In the genomic region with DNA sequence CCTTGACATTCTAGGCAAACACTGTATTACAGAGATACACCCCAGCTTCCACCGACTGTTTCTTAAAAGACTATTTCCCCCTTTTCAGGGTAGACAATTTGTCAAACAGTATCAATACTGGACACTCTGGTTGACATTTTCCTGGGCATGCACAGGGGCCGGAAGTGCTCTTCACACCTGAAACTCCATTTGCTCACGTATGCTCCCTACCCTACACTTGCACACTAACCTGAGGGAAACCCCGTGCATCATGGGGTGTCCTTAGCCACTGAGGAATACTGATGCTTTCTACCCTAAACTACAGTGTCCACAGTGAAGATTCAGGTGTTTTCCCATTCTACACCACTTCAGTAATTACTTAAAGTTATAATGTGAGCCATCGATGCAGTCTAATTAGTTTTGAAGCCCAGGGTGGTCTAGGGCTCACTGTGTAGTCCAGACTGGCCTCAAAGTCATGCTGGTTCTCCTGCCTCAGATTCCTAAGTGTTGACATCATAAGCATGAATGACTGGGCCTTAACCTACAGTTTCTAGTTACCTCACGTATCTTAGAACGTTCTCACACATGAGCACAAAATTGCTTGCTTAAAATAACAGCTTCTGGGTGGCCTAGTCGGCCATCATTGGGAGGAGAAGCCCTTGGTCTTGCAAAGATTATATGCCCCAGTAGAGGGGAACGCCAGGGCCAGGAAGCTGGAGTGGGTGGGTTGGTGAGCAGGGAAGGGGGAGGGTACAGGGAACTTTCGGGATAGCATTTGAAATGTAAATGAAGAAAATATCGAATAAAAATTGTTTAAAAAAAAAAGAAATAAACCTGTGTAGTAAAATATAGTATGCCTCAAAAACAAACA, we compare ENCODE assay signal across 13 mouse cellular contexts. TPM values are rescaled to one million over a fixed set of nuclear protein-coding genes. Genes with fewer than 3 reads are reported as not detected.
DNase-seq lines count a peak whose midpoint lies in the region; ATAC-seq and TF ChIP-seq lines count a peak whose summit lies in the region.
"Had no signal": no experiment of that assay in that cellular context is flagged by ENCODE, and none has a peak within 500 bp of the region (broad histone marks: within the 10 kb centered on the region; RNA-seq: fewer than 3 reads in every experiment).

No protein-coding gene starts in this region.

- peak overlapping the region; percentile 67; the same call in 1 of the 2 replicates for H3K27ac ChIP-seq in cerebellum, adult 2 months (ENCODE audit: insufficient read depth, low read length)
- peak overlapping the region; percentile 80 for H3K27ac ChIP-seq in heart, postnatal 0 days (ENCODE audit: low read depth)
- H3K27ac ChIP-seq in midbrain, embryonic 11.5 days (ENCODE audit: low read depth, low read length): no peak overlapping the region
- no peak overlapping the region for H3K27ac ChIP-seq in midbrain, embryonic 16.5 days (ENCODE audit: low read length)

- H3K9me3 ChIP-seq in heart, postnatal 0 days (replicated peaks; ENCODE audit: control insufficient read depth, low read length): no peaks in the 10 kb centered on the region
- no peaks in the 10 kb centered on the region for H3K9me3 ChIP-seq in midbrain, embryonic 11.5 days (ENCODE audit: control insufficient read depth, low read length)
- H3K9me3 ChIP-seq in midbrain, embryonic 16.5 days (replicated peaks; ENCODE audit: control insufficient read depth, low read length, poor library complexity, severe bottlenecking): no peaks in the 10 kb centered on the region
- H3K9me3 ChIP-seq: neural tube, embryonic 13.5 days had no signal

- H3K9ac ChIP-seq in heart, postnatal 0 days (replicated peaks; ENCODE audit: low read depth, low read length): no peak overlapping the region
- no peak overlapping the region for H3K9ac ChIP-seq in midbrain, embryonic 11.5 days (ENCODE audit: low read length)
- no peak overlapping the region for H3K9ac ChIP-seq in midbrain, embryonic 16.5 days (ENCODE audit: low read depth, low read length)
- H3K9ac ChIP-seq: neural tube, embryonic 13.5 days had no signal

- 78% methylated on average over 11 of the region's 11 CpGs for WGBS in cerebellum, adult 2 months
- 61% methylated on average over 11 of the region's 11 CpGs for WGBS in heart, postnatal 0 days
- WGBS in midbrain, embryonic 11.5 days: 85% methylated on average over 11 of the region's 11 CpGs
- 83% methylated on average over 11 of the region's 11 CpGs for WGBS in midbrain, embryonic 16.5 days

- TF ChIP-seq POLR2A in cerebellum, adult 2 months (IDR thresholded peaks at IDR 0.05; ENCODE audit: borderline replicate concordance, insufficient read depth, low read length): no peak

- H3K4me2 ChIP-seq in heart, postnatal 0 days (ENCODE audit: low read depth, low read length): no peak overlapping the region
- H3K4me2 ChIP-seq in midbrain, embryonic 11.5 days: no peak overlapping the region
- H3K4me2 ChIP-seq in midbrain, embryonic 16.5 days (ENCODE audit: low read length): no peak overlapping the region
- H3K4me2 ChIP-seq: neural tube, embryonic 13.5 days had no signal

- TF ChIP-seq CTCF in cerebellum, adult 2 months (IDR thresholded peaks at IDR 0.05; ENCODE audit: borderline replicate concordance, insufficient read depth, low read depth, low read length): no peak
- TF ChIP-seq CTCF in heart, postnatal 0 days (IDR thresholded peaks at IDR 0.05; ENCODE audit: low read depth): no peak

- no peak for DNase-seq in cerebellum, adult 2 months
- no peak for DNase-seq in cerebellum, adult 9-10 months
- DNase-seq in heart, postnatal 0 days (ENCODE audit: low spot score): no peak
- DNase-seq in heart, adult 9 months (ENCODE audit: low spot score in 2 of 2): no peak
- DNase-seq in midbrain, embryonic 11.5 days (ENCODE audit: low spot score, missing footprints): peak; percentile 81
- DNase-seq in retina, embryonic 14.5 days (ENCODE audit: low spot score): peak; percentile 40
- no peak for DNase-seq in spleen, postnatal 36 days (ENCODE audit: low spot score in 2 of 2)

- H3K4me1 ChIP-seq in cerebellum, adult 2 months (ENCODE audit: control insufficient read depth, insufficient read depth, low read length): peaks cover 16% of the 10 kb centered on the region
- peaks cover 40% of the 10 kb centered on the region for H3K4me1 ChIP-seq in heart, postnatal 0 days (ENCODE audit: control insufficient read depth, insufficient read depth)
- H3K4me1 ChIP-seq in midbrain, embryonic 11.5 days (ENCODE audit: control insufficient read depth, insufficient read depth, low read length): peaks cover 4% of the 10 kb centered on the region
- peaks cover 10% of the 10 kb centered on the region; the same call in 1 of the 2 replicates for H3K4me1 ChIP-seq in midbrain, embryonic 16.5 days (ENCODE audit: control insufficient read depth, insufficient read depth, low read length)

- no peak for TF ChIP-seq EP300 in heart, postnatal 0 days (IDR thresholded peaks at IDR 0.05; ENCODE audit: low read depth)

- no peaks in the 10 kb centered on the region for H3K27me3 ChIP-seq in cerebellum, adult 2 months (ENCODE audit: control insufficient read depth, insufficient read depth, low read length)
- H3K27me3 ChIP-seq in heart, postnatal 0 days (ENCODE audit: control insufficient read depth, insufficient read depth, low read length): no peaks in the 10 kb centered on the region
- H3K27me3 ChIP-seq in midbrain, embryonic 11.5 days (ENCODE audit: control insufficient read depth, insufficient read depth, low read length): no peaks in the 10 kb centered on the region
- no peaks in the 10 kb centered on the region for H3K27me3 ChIP-seq in midbrain, embryonic 16.5 days (ENCODE audit: control insufficient read depth, insufficient read depth, low read depth, low read length)
- H3K27me3 ChIP-seq: neural tube, embryonic 13.5 days had no signal

- H3K4me3 ChIP-seq in cerebellum, adult 2 months (replicated peaks; ENCODE audit: insufficient read depth, low read depth, low read length): no peak overlapping the region
- no peak overlapping the region for H3K4me3 ChIP-seq in heart, postnatal 0 days (ENCODE audit: low read depth, low read length)
- H3K4me3 ChIP-seq in midbrain, embryonic 11.5 days (ENCODE audit: low read depth, low read length): no peak overlapping the region
- H3K4me3 ChIP-seq in midbrain, embryonic 16.5 days (ENCODE audit: low read depth, low read length): no peak overlapping the region
- H3K4me3 ChIP-seq: neural tube, embryonic 13.5 days had no signal

- H3K36me3 ChIP-seq in heart, postnatal 0 days (replicated peaks; ENCODE audit: control insufficient read depth, insufficient read depth, low read length): no peaks in the 10 kb centered on the region
- no peaks in the 10 kb centered on the region for H3K36me3 ChIP-seq in midbrain, embryonic 11.5 days (ENCODE audit: control insufficient read depth, insufficient read depth, low read length)
- H3K36me3 ChIP-seq in midbrain, embryonic 16.5 days (ENCODE audit: control insufficient read depth, insufficient read depth, low read length): no peaks in the 10 kb centered on the region
- H3K36me3 ChIP-seq: neural tube, embryonic 13.5 days had no signal

- ATAC-seq in heart, postnatal 0 days (ENCODE audit: insufficient read depth, low read depth): no peak
- no peak for ATAC-seq in midbrain, embryonic 11.5 days (ENCODE audit: low FRiP score)
- no peak for ATAC-seq in midbrain, embryonic 16.5 days

RNA-seq across cellular contexts. Expression of gene Kat2b, which starts 30.5 kb away (rescaled TPM):
- polyA plus RNA-seq in cerebellum, adult 2 months (2012; rRNA removed): 40.5 and 43.4 TPM in 2 replicates
- total RNA-seq in heart, postnatal 0 days (2014; rRNA removed; ENCODE audit: low replicate concordance): 65.1 and 71.3 TPM in 2 replicates
- 11.0 and 12.1 TPM in 2 replicates for polyA plus RNA-seq in heart, postnatal 0 days (2015; fragmentation: Nextera tagmentation; extraction: Ambion mirVana)
- 4.9 and 5.5 TPM in 2 replicates for polyA plus RNA-seq in midbrain, embryonic 11.5 days (2014; fragmentation: Nextera tagmentation; extraction: Ambion mirVana)
- 7.2 and 8.7 TPM in 2 replicates for polyA plus RNA-seq in midbrain, embryonic 16.5 days (2015; fragmentation: Nextera tagmentation; extraction: Ambion mirVana)

RNA-seq across cellular contexts. Expression of gene Pp2d1, which starts 57.9 kb away (rescaled TPM):
- polyA plus RNA-seq in cerebellum, adult 2 months (2012; rRNA removed): not detected in 2 replicates
- not detected in 2 replicates for total RNA-seq in heart, postnatal 0 days (2014; rRNA removed; ENCODE audit: low replicate concordance)
- polyA plus RNA-seq in heart, postnatal 0 days (2015; fragmentation: Nextera tagmentation; extraction: Ambion mirVana): 0.14 TPM in 1 of 2 replicates, not detected in the other
- polyA plus RNA-seq in midbrain, embryonic 11.5 days (2014; fragmentation: Nextera tagmentation; extraction: Ambion mirVana): 0.22 and 0.34 TPM in 2 replicates
- polyA plus RNA-seq in midbrain, embryonic 16.5 days (2015; fragmentation: Nextera tagmentation; extraction: Ambion mirVana): 0.46 and 0.50 TPM in 2 replicates
- total RNA-seq: adrenal gland, adult 2 months; gastrocnemius, postnatal 14 days; layer of hippocampus, postnatal 10 days had no signal
- polyA plus RNA-seq: adrenal gland, adult 2 months; liver, embryonic 14.5 days had no signal

Comparison
In these comparisons a context has a peak if more than half of its experiments do, and no peak if none do; other contexts are left out.
1. DNase-seq: peak in midbrain, embryonic 11.5 days (single experiment) and retina, embryonic 14.5 days (single experiment); none in cerebellum, adult 2 months (0 of 2), cerebellum, adult 9-10 months (single experiment), heart, postnatal 0 days (single experiment), heart, adult 9 months (0 of 2) and spleen, postnatal 36 days (0 of 2).
2. H3K27ac ChIP-seq: peak in cerebellum, adult 2 months (single experiment) and heart, postnatal 0 days (single experiment); none in midbrain, embryonic 11.5 days (single experiment) and midbrain, embryonic 16.5 days (single experiment).